Mouse (Mus musculus) heart, adult 11 months (tissue): ENCODE data around the gene Tnfsfm13.

Experiments
- DNase-seq: peaks from one replicate; pipeline ENCODE4 v3.0.0; 2022

Tnfsfm13 gene

GRCm38 (mm10) chr11:69653399-69653798 lies 42.5 kb downstream of the Tnfsfm13 start:
- peak; percentile 79 for DNase-seq

- no peak for DNase-seq
These were observed 50.0 kb downstream of the Tnfsfm13 start for GRCm38 (mm10) chr11:69645860-69646259.

- no peak for DNase-seq
These were observed 60.4 kb downstream of the Tnfsfm13 start for GRCm38 (mm10) chr11:69635471-69635870.

- peak; percentile 98 for DNase-seq
These were observed 62.6 kb downstream of the Tnfsfm13 start for GRCm38 (mm10) chr11:69633128-69633866.
